Mouse (Mus musculus) midbrain, postnatal 0 days (tissue): ENCODE data around the gene Agbl4. TPM values are rescaled to one million over a fixed set of nuclear protein-coding genes. Genes with fewer than 3 reads are reported as not detected.

Experiments used
- ATAC-seq: fragments of 200-750 bp; cut with Nextera tagmentation; 2 replicates; pipeline ENCODE4 v1.8.0; 2017; ENCODE audit warnings: moderate number of reproducible peaks, mild to moderate bottlenecking, moderate TSS enrichment, moderate library complexity; ENCODE audit not compliant: low FRiP score
- DNase-seq: peaks from one replicate; pipeline ENCODE4 v3.0.0-alpha.2; 2015; ENCODE audit warnings: low spot score
- H3K27ac ChIP-seq: fragments of 300-500 bp; sonication (generic); 2 replicates; pipeline ENCODE4 v1.5.1; 2014; ENCODE audit warnings: low read depth, mild to moderate bottlenecking, low read length, mixed read lengths
- H3K27me3 ChIP-seq: fragments of 300-500 bp; sonication (generic); 2 replicates; pipeline ENCODE4 v1.6.1; 2014; ENCODE audit warnings: low read length, control low read depth, mixed read lengths; ENCODE audit not compliant: insufficient read depth
- H3K36me3 ChIP-seq: fragments of 300-500 bp; sonication (generic); 2 replicates; pipeline ENCODE4 v1.6.1; 2014; ENCODE audit warnings: low read length, control low read depth, mixed read lengths; ENCODE audit not compliant: insufficient read depth
- H3K4me1 ChIP-seq: fragments of 300-500 bp; sonication (generic); 2 replicates; pipeline ENCODE4 v1.6.1; 2014; ENCODE audit warnings: mild to moderate bottlenecking, control low read depth, antibody characterized with exemption, low read length, mixed read lengths; ENCODE audit not compliant: insufficient read depth
- H3K4me2 ChIP-seq: fragments of 300-500 bp; sonication (generic); 2 replicates; pipeline ENCODE4 v1.6.1; 2014; ENCODE audit warnings: low read depth, mild to moderate bottlenecking, low read length, mixed read lengths; ENCODE audit not compliant: poor library complexity, severe bottlenecking
- H3K4me3 ChIP-seq: fragments of 300-500 bp; sonication (generic); 2 replicates; pipeline ENCODE4 v1.5.1; 2014; ENCODE audit warnings: low read depth, mild to moderate bottlenecking, low read length, moderate library complexity
- H3K9ac ChIP-seq: fragments of 300-500 bp; sonication (generic); replicated peaks from 2 replicates; pipeline ENCODE4 v1.6.1; 2014; ENCODE audit warnings: mild to moderate bottlenecking, low read length, moderate library complexity, mixed read lengths; ENCODE audit not compliant: poor library complexity, severe bottlenecking
- H3K9me3 ChIP-seq: fragments of 300-500 bp; sonication (generic); 2 replicates; pipeline ENCODE4 v1.6.1; 2016; ENCODE audit warnings: low read length, control low read depth
- CTCF ChIP-seq: IDR thresholded peaks from 2 replicates; pipeline ENCODE4 v1.5.1; 2016; ENCODE audit warnings: antibody characterized with exemption, mild to moderate bottlenecking
- WGBS: fragments of 180-500 bp; shearing (Covaris S2); extraction: QIAGEN DNeasy Blood & Tissue Kit; methylation state at CpG from one replicate; pipeline ENCODE4 v1.1.7; 2014; 5-methylcytosine and 5-hydroxymethylcytosine counted together
- polyA plus RNA-seq: library from polyadenylated mRNA; unstranded; fragments of >200 nt; fragmentation: Nextera tagmentation; extraction: Ambion mirVana; gene quantifications from 2 replicates; pipeline ENCODE4 v1.2.1, GENCODE M21; 2015
- total RNA-seq: library from RNA; depleted of rRNA; stranded (reverse); fragments of >200 nt; gene quantifications from 2 replicates; pipeline ENCODE4 v1.2.3, GENCODE M21; 2014

The Agbl4 gene
- total and polyA plus RNA-seq, 2 experiments from 2014 or later: 5.0 to 9.2 TPM

DNA sequence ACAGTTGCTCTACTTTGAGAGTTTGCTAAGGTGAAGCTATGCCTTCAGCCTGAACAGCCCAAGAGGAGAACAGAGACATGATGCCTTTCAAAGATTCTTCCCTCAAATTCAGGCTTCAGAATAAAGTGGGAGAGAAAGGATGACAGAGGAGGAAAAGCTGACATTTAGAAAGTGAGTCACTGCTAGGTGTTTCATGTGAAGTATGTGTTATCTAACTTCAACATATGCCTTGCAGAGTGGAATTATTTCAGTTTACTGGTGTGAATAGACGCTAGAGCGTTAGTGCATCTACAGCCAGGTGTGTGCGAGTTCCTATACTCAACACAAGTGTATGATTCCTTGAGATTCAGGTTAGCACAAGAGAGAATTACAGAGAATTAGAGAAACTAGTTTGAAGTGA lies 244.0 kb downstream of the Agbl4 start:
- 91% methylated on average over 3 of the region's 3 CpGs for WGBS
- no peak overlapping the region for H3K4me3 ChIP-seq

DNA sequence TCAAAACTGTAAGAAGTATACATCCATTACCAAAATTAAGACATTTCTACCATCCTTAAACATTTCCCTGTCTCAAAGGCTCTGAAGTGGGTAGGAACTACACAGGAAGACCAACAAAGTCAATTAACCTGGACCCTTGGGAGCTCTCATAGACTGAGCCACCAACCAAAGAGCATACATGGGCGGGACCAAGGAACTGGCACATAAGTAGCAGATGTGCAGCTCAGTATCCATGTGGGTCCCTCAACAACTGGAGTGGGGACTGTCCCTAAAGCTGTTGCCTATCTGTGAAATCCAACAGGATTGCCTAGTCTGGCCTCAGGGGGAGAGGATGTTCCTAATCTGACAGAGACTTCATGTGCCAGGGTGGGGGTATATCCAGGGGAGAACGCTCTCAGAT lies 265.5 kb downstream of the Agbl4 start:
- H3K36me3 ChIP-seq: no peaks in the 10 kb centered on the region
- no peak overlapping the region for H3K4me2 ChIP-seq
- no peak for TF ChIP-seq CTCF
- no peak overlapping the region for H3K27ac ChIP-seq
- H3K4me3 ChIP-seq: no peak overlapping the region
- DNase-seq: no peak
- H3K9ac ChIP-seq: no peak overlapping the region
- no peaks in the 10 kb centered on the region for H3K9me3 ChIP-seq
- H3K27me3 ChIP-seq: no peaks in the 10 kb centered on the region
- ATAC-seq: no peak
- no peaks in the 10 kb centered on the region for H3K4me1 ChIP-seq
- 83% methylated on average over 2 of the region's 2 CpGs for WGBS

More for the DNA sequence above, 244.0 kb downstream of the Agbl4 start:
- no peak overlapping the region for H3K27ac ChIP-seq
- H3K36me3 ChIP-seq: no peaks in the 10 kb centered on the region
- H3K27me3 ChIP-seq: no peaks in the 10 kb centered on the region
- H3K9ac ChIP-seq: no peak overlapping the region
- H3K4me2 ChIP-seq: no peak overlapping the region
- no peaks in the 10 kb centered on the region for H3K9me3 ChIP-seq
- ATAC-seq (no peak), DNase-seq (no peak)
- no peaks in the 10 kb centered on the region for H3K4me1 ChIP-seq
- TF ChIP-seq CTCF: no peak

DNA sequence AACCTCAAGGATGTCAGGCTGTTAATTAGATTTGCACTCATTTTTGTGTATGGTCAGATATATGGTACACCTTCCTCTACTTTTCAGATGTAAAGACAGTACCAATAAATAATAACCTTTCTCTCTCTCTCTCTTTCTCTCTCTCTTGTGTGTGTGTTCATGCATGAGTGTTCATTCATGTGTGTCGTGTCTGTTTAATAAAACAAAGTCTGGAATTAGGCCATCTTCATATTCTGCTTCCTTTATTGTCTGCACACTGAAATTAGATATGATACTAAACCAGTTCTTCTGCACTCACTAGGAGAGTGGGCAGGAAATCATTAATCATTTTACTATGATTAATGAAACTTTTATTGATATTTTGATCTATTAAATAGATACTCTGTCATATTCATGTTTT lies 276.7 kb downstream of the Agbl4 start:
- no peak for ATAC-seq
- H3K9me3 ChIP-seq: no peaks in the 10 kb centered on the region
- H3K4me2 ChIP-seq: no peak overlapping the region
- no peak overlapping the region for H3K27ac ChIP-seq
- TF ChIP-seq CTCF: no peak
- no peak for DNase-seq
- WGBS: 76% methylated on average over 1 of the region's 1 CpGs
- H3K36me3 ChIP-seq: no peaks in the 10 kb centered on the region
- no peaks in the 10 kb centered on the region for H3K27me3 ChIP-seq
- H3K9ac ChIP-seq: no peak overlapping the region
- H3K4me3 ChIP-seq: no peak overlapping the region
- no peaks in the 10 kb centered on the region for H3K4me1 ChIP-seq

DNA sequence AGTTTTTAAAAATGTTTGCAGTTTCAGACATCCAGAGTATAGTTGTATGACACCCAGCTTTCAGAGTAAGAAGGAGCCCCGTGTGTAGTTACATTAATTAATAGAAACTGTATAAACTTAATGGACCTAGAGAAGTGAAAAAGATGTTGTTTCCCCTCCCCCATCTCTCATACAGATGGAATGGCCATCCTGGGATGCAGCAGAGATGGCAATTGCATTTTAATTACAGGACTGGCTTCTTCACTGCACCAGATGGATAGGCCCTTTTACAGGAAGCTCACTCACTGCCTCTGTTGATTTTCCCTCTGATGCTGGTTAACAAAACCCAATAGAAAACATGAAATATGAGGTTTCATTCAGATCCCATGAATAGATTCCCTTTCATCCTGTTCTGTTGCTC lies 337.7 kb downstream of the Agbl4 start:
- Histone ChIP-seq H3K9me3 (no peaks in the 10 kb centered on the region), H3K36me3 (no peaks in the 10 kb centered on the region), H3K27ac (no peak overlapping the region), H3K4me2 (no peak overlapping the region), H3K4me3 (no peak overlapping the region), H3K9ac (no peak overlapping the region), H3K27me3 (no peaks in the 10 kb centered on the region), H3K4me1 (no peaks in the 10 kb centered on the region)
- ATAC-seq (no peak), DNase-seq (peak; percentile 12)
- no peak for TF ChIP-seq CTCF
- 79% methylated on average over 1 of the region's 1 CpGs for WGBS

DNA sequence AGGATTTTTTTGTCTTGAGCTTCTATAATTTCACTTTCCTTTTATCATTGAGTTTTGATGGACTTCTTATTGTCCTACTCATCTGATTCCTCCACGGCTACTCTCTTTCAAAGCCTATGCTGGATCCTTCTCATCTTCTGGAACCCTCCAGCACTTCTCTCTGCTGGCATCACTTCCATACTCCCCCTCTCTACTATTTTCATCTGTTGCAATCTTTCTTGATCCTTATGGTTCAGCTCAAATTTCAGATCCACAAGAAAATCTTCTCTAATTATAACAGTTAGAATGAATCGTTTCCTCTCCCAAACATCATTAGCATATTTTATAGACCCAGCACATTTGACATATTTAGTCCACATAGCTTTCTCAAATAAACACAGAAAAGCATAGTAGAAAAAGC lies 360.5 kb downstream of the Agbl4 start:
- TF ChIP-seq CTCF: no peak
- no peak for ATAC-seq
- whole genome bisulfite sequencing: 81% methylated on average over 2 of the region's 2 CpGs

DNA sequence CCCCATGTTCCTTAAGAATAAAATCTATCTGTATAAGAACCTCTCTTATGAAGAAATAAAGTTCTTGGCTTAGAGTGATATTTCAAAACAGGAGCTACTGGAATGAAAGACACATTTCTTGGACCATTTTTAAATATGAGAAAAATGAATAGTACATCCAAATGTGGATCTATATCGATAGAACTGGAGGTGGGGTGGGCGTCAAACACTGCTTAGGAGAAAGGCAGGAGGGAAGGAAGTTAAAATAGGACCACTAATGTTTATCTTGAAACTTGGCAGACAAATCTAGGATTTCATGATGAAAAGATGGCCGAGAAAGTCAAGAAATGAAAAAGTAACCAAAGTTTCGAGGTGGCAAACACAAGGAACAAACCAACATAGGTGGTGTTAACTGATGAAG lies 391.1 kb downstream of the Agbl4 start:
- 82% methylated on average over 4 of the region's 4 CpGs for WGBS
- no peak for ATAC-seq
- TF ChIP-seq CTCF: no peak

More for the DNA sequence above, 360.5 kb downstream of the Agbl4 start:
- no peak overlapping the region for H3K4me2 ChIP-seq
- no peak overlapping the region for H3K4me3 ChIP-seq
- no peak for DNase-seq
- H3K4me1 ChIP-seq: no peaks in the 10 kb centered on the region
- H3K9ac ChIP-seq: no peak overlapping the region
- no peaks in the 10 kb centered on the region for H3K27me3 ChIP-seq
- no peaks in the 10 kb centered on the region for H3K36me3 ChIP-seq
- H3K27ac ChIP-seq: no peak overlapping the region
- no peaks in the 10 kb centered on the region for H3K9me3 ChIP-seq

DNA sequence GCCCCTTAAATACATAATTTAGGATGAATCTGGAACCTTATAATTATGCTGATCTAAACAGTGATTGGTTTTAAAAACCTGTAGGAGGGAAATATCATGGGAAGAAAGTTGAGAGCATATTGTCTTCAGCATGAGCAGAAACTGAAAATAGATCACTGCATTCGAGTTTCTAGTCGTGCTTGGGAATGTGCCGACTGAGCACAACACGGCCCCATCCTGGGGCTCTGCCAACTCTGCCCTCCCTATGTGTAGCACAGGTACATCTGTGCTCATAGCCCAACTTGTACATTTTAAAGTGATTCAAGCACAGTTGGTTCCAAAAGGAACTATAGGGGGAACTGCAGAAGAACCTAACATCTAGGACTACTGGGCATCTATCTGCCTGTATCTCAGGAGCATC lies 402.4 kb downstream of the Agbl4 start:
- Histone ChIP-seq H3K9ac (no peak overlapping the region), H3K27ac (no peak overlapping the region), H3K27me3 (no peaks in the 10 kb centered on the region), H3K4me1 (no peaks in the 10 kb centered on the region), H3K4me3 (no peak overlapping the region), H3K9me3 (no peaks in the 10 kb centered on the region), H3K36me3 (no peaks in the 10 kb centered on the region), H3K4me2 (no peak overlapping the region)
- 88% methylated on average over 4 of the region's 4 CpGs for WGBS
- ATAC-seq: no peak
- TF ChIP-seq CTCF: no peak
- no peak for DNase-seq

More for the DNA sequence above, 391.1 kb downstream of the Agbl4 start:
- H3K4me1 ChIP-seq: no peaks in the 10 kb centered on the region
- DNase-seq: no peak
- no peaks in the 10 kb centered on the region for H3K9me3 ChIP-seq
- H3K4me2 ChIP-seq: no peak overlapping the region
- no peaks in the 10 kb centered on the region for H3K27me3 ChIP-seq
- no peak overlapping the region for H3K4me3 ChIP-seq
- H3K9ac ChIP-seq: no peak overlapping the region
- H3K27ac ChIP-seq: no peak overlapping the region
- H3K36me3 ChIP-seq: no peaks in the 10 kb centered on the region
